Mouse (Mus musculus): ENCODE measurements around the gene Slc43a1. TPM values are rescaled to one million over a fixed set of nuclear protein-coding genes. Genes with fewer than 3 reads are reported as not detected.

The Slc43a1 gene
- polyA plus RNA-seq, 1 experiment, result 195 TPM

DNA sequence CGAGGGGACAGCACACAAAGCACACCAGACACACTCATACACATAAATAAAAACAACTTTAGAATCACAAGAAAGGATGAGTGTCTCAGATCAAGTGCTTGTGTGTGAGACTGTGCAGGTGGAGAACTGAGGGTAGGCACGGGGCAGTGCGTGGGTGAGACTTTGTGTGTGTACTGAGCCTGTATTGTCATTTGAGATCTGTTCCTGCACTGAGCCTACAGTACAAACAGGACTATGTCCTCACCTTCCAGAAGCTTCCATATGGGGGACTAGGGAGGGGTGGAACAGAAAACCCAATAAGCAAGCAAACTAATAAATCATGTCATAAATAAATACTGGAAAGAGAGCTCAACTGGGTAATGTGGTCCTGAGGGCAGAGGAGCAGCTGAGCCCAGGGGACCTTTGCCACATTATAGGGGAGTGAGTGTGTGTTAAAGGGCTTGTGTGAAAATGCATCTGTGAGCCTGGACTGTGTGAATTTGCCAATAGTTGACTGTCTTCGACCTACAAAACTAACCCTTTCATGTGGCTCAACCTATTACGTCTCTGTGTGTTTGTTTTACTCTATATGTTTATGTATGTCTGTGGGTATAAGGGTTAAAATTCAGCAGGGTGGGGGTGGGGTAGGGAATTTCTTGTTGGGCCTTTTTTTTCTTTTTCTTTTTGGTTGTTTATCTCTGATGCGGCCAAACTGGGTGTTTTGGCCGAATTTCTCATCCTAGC lies 11.9 kb downstream of the Slc43a1 start:
- H3K27ac ChIP-seq (ENCODE audit: control insufficient read depth, insufficient read depth, low read depth, low read length, poor library complexity), result no peak overlapping the region

DNA sequence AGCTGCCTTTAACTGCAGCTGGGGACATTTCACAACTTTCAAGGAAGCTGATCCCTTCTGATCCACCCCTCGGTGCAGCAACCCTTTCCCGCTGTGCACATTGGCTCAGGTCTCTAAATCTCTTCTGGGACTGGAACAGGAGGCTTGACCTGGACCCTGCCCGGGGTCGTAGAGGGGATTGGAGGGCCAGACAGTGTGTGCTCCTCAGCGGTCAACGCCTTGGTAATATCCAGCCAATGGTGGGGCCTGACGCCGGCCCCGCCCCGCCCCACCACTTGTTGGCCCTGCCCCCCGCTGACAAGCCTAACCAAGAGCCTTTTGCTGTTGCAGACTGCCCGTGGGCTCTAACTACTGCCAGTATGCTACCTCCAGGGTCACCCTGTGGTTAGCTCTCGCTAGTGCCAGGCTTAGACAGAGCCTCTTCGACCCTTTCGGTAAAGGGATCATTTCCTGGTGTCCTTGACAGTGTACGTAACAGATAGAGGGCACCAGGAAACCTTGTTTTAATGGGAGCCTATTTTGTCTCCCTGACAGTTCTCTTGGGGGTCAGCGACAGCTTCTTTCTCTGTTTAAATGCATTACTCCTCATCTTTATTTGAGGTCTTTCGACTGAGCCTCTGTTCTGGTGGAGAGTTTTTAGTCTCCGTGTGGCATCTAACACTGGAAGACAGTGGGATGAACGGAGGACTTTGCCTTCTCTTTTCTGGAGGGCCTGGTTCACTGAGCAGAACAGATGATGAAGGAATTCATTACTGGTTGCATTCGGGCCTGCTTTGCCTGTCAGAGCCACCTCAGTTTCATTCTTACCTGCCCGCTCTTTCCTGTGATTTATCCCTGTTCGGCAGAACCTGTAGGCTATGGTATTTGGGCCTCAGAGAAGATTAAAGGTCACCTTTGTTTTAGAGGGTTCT lies 12.7 kb downstream of the Slc43a1 start:
- H3K4me3 ChIP-seq (replicated peaks; ENCODE audit: control insufficient read depth, low read depth, low read length), result no peak overlapping the region
- 88% methylated on average over 23 of the region's 23 CpGs for WGBS
- H3K27ac ChIP-seq (ENCODE audit: control insufficient read depth, insufficient read depth, low read depth, low read length, poor library complexity), result no peak overlapping the region
- TF ChIP-seq CTCF (IDR thresholded peaks at IDR 0.05; ENCODE audit: control insufficient read depth, insufficient read depth, low read length) (no peak), POLR2A (IDR thresholded peaks at IDR 0.05; ENCODE audit: borderline replicate concordance, control insufficient read depth, low read depth, low read length) (no peak)
- no peaks in the 10 kb centered on the region for H3K4me1 ChIP-seq (ENCODE audit: control insufficient read depth, insufficient read depth, low read length)

More for the DNA sequence above, 11.9 kb downstream of the Slc43a1 start:
- no peaks in the 10 kb centered on the region for H3K4me1 ChIP-seq (ENCODE audit: control insufficient read depth, insufficient read depth, low read length)
- TF ChIP-seq POLR2A (IDR thresholded peaks at IDR 0.05; ENCODE audit: borderline replicate concordance, control insufficient read depth, low read depth, low read length) (no peak), CTCF (IDR thresholded peaks at IDR 0.05; ENCODE audit: control insufficient read depth, insufficient read depth, low read length) (no peak)
- 84% methylated on average over 7 of the region's 7 CpGs for WGBS
- no peak overlapping the region for H3K4me3 ChIP-seq (replicated peaks; ENCODE audit: control insufficient read depth, low read depth, low read length)

DNA sequence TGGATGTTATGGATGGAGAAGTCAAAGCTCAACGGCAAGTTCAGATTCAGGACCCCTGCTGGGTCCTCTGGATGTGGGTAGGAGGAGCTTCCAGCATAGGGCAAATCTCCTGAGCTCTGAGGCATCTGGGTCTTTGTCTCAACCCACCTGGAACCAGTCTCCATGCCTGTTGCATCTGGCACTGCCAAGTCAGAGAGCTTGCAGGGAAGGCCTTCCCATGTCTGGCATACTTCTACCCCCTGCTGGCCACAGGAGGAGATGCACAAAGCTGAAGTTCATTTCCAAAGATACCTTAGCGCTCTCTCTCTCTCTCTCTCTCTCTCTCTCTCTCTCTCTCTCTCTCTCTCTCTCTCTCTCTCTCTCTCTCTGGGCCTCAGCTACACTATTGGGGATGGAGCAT lies 17.1 kb downstream of the Slc43a1 start:
- WGBS, result 73% methylated on average over 2 of the region's 2 CpGs
- no peak overlapping the region for H3K4me3 ChIP-seq (replicated peaks; ENCODE audit: control insufficient read depth, low read depth, low read length)
- H3K4me1 ChIP-seq (ENCODE audit: control insufficient read depth, insufficient read depth, low read length), result no peaks in the 10 kb centered on the region
- no peak overlapping the region for H3K27ac ChIP-seq (ENCODE audit: control insufficient read depth, insufficient read depth, low read depth, low read length, poor library complexity)
- TF ChIP-seq CTCF (IDR thresholded peaks at IDR 0.05; ENCODE audit: control insufficient read depth, insufficient read depth, low read length) (peak; percentile 83), POLR2A (IDR thresholded peaks at IDR 0.05; ENCODE audit: borderline replicate concordance, control insufficient read depth, low read depth, low read length) (no peak)

DNA sequence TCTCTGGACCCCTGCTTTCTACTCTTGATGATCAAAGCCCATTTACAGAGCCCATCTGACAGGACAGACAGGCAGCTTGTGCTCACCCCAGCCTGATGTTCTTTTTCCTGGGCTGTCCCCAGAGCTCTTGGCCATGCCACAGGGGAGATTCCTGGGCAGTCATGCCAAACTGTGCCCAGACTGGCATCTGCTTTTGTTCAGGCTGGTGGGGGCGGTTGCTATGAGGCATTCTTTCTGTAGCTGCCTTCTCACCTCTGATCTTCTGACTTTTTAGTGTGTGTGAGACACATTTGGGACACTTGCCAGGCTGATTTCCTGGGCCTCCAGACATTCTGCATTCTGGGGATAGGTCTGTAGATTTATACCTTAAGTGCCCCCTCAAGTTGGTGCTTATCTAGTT lies 19.9 kb downstream of the Slc43a1 start:
- 94% methylated on average over 1 of the region's 1 CpGs for WGBS
- Histone ChIP-seq H3K27ac (ENCODE audit: control insufficient read depth, insufficient read depth, low read depth, low read length, poor library complexity) (no peak overlapping the region), H3K4me1 (ENCODE audit: control insufficient read depth, insufficient read depth, low read length) (no peaks in the 10 kb centered on the region), H3K4me3 (replicated peaks; ENCODE audit: control insufficient read depth, low read depth, low read length) (no peak overlapping the region)
- TF ChIP-seq CTCF (IDR thresholded peaks at IDR 0.05; ENCODE audit: control insufficient read depth, insufficient read depth, low read length) (no peak), POLR2A (IDR thresholded peaks at IDR 0.05; ENCODE audit: borderline replicate concordance, control insufficient read depth, low read depth, low read length) (no peak)

DNA sequence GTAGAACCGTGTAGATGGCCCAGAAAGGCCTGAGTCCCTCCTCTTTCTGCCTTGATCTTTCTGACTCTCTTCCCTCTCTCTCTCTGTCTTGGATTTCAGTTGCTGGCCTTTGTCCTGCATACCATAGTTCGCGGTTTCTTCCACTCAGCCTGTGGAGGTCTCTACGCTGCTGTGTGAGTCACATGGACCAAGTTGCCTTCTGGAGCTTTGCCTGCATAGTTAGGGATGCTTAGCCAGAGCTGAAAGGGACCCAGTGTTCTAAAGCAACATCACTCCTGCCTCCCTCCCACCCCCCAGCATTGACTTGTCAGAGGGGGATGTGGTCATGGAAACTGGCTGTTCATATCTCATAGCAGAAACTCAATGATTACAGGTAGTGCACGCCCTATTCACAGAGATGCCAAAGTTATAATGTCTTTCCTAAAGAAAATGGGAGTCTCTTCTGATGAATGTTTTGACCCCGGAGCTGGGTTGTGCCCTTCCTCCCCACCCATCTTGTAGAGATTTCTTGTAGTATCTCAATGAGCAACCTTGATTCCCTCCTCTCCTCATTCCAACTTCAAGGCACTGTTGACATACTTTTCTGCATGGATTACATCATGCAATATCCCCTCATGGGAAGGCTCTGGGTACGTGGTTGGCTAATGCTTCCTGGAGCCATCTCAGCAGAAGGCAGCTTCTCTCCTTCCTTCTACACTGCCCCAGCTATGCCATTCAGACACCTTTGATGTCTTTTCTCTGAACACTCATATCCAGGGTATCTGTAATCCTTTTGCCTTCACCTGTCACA lies 21.5 kb downstream of the Slc43a1 start:
- Histone ChIP-seq H3K27ac (ENCODE audit: control insufficient read depth, insufficient read depth, low read depth, low read length, poor library complexity) (no peak overlapping the region), H3K4me1 (ENCODE audit: control insufficient read depth, insufficient read depth, low read length) (no peaks in the 10 kb centered on the region), H3K4me3 (replicated peaks; ENCODE audit: control insufficient read depth, low read depth, low read length) (no peak overlapping the region)
- WGBS, result 85% methylated on average over 7 of the region's 7 CpGs
- TF ChIP-seq POLR2A (IDR thresholded peaks at IDR 0.05; ENCODE audit: borderline replicate concordance, control insufficient read depth, low read depth, low read length), result no peak
- TF ChIP-seq CTCF (IDR thresholded peaks at IDR 0.05; ENCODE audit: control insufficient read depth, insufficient read depth, low read length), result no peak

DNA sequence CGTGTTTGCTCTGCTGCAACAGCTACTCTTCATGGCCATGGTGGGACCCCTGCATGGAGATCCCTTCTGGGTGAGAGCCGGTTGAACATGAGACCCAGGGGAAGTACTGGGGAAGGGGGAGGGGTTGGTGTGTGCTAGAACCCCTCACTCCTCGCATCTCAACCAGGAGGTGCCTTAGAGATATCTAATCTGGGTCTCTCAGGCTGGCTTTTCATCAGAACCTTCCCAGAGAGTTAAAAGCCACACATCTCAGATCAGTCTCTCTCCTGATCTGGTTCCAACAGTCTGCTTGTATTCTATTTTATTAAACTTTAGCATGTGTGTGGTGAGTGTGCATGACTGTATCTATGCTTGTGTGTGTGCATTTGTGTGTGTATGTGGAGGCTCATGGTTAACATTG lies 22.8 kb downstream of the Slc43a1 start:
- WGBS, result 62% methylated on average over 3 of the region's 3 CpGs
- Histone ChIP-seq H3K4me3 (replicated peaks; ENCODE audit: control insufficient read depth, low read depth, low read length) (no peak overlapping the region), H3K27ac (ENCODE audit: control insufficient read depth, insufficient read depth, low read depth, low read length, poor library complexity) (no peak overlapping the region), H3K4me1 (ENCODE audit: control insufficient read depth, insufficient read depth, low read length) (no peaks in the 10 kb centered on the region)
- TF ChIP-seq POLR2A (IDR thresholded peaks at IDR 0.05; ENCODE audit: borderline replicate concordance, control insufficient read depth, low read depth, low read length) (no peak), CTCF (IDR thresholded peaks at IDR 0.05; ENCODE audit: control insufficient read depth, insufficient read depth, low read length) (no peak)

DNA sequence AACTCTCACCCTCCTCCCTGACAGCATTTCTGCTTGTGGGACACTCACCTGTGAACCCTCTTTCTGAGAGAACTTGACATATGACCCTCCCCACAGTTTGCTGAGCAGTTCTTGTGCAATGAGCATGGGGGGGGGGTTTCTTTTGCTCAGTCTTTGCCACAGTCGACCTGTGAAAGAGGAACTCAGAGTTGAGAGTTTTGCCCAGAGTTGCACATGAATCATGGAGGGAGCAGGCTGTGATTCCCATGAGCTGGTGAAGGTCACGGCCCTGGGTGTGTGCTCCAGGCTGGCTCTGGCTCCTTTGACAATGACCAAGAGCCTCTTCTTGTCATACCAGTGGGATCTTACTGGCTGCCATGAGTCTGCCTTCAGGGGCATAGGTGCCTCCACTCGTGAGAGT lies 23.6 kb downstream of the Slc43a1 start:
- TF ChIP-seq POLR2A (IDR thresholded peaks at IDR 0.05; ENCODE audit: borderline replicate concordance, control insufficient read depth, low read depth, low read length) (no peak), CTCF (IDR thresholded peaks at IDR 0.05; ENCODE audit: control insufficient read depth, insufficient read depth, low read length) (no peak)
- Histone ChIP-seq H3K4me3 (replicated peaks; ENCODE audit: control insufficient read depth, low read depth, low read length) (no peak overlapping the region), H3K27ac (ENCODE audit: control insufficient read depth, insufficient read depth, low read depth, low read length, poor library complexity) (no peak overlapping the region), H3K4me1 (ENCODE audit: control insufficient read depth, insufficient read depth, low read length) (no peaks in the 10 kb centered on the region)
- WGBS, result 50% methylated on average over 3 of the region's 3 CpGs
